Mouse (Mus musculus) kidney, postnatal 10 days (tissue): ENCODE results near the gene Cd37.

Experiments used
- DNase-seq: peaks from one replicate; pipeline ENCODE4 v3.0.0; 2021; ENCODE audit warnings: mixed read lengths

The Cd37 gene

GRCm38 (mm10) chr7:45198435-45198834 is 40.5 kb downstream of the Cd37 start:
- peak; percentile 86 for DNase-seq

GRCm38 (mm10) chr7:45196994-45197393 is 41.9 kb downstream of the Cd37 start:
- no peak for DNase-seq

GRCm38 (mm10) chr7:45196176-45196535 is 42.8 kb downstream of the Cd37 start:
- no peak for DNase-seq

- DNase-seq: no peak
These were observed 43.4 kb downstream of the Cd37 start for GRCm38 (mm10) chr7:45195341-45196175.

- no peak for DNase-seq
These were observed 44.8 kb downstream of the Cd37 start for GRCm38 (mm10) chr7:45193871-45194785.

GRCm38 (mm10) chr7:45193406-45193805 is 45.5 kb downstream of the Cd37 start:
- DNase-seq: no peak

- DNase-seq: no peak
These were observed 46.2 kb downstream of the Cd37 start for GRCm38 (mm10) chr7:45192585-45193310.

GRCm38 (mm10) chr7:45191803-45192363 is 47.0 kb downstream of the Cd37 start:
- peak; percentile 40 for DNase-seq

GRCm38 (mm10) chr7:45191161-45191560 is 47.8 kb downstream of the Cd37 start:
- DNase-seq: no peak

GRCm38 (mm10) chr7:45190186-45190585 is 48.7 kb downstream of the Cd37 start:
- DNase-seq: no peak

GRCm38 (mm10) chr7:45189600-45189999 is 49.3 kb downstream of the Cd37 start:
- DNase-seq: no peak

GRCm38 (mm10) chr7:45185921-45186320 is 53.0 kb downstream of the Cd37 start:
- no peak for DNase-seq

GRCm38 (mm10) chr7:45183672-45184071 is 55.2 kb downstream of the Cd37 start:
- no peak for DNase-seq
